Mouse (Mus musculus) heart, adult 10 weeks (tissue): ENCODE results near the gene Mapkapk3. TPM values are rescaled to one million over a fixed set of nuclear protein-coding genes. Genes with fewer than 3 reads are reported as not detected.

Experiments used
- polyA plus RNA-seq: library from polyadenylated mRNA; stranded (reverse); fragments of 350-450 nt; fragmentation: Illumina TruSeq; extraction: RNeasy Lipid Tissue Mini Kit (QIAGEN cat#74804); gene quantifications from one replicate; pipeline ENCODE4 v1.2.3, GENCODE M21; 2014; ENCODE audit warnings: low read depth, low replicate concordance

Mapkapk3 gene
- 30.9 TPM for polyA plus RNA-seq

GRCm38 (mm10) chr9:107289211-107290076 lies at the start of gene Mapkapk3:
TSS of gene Mapkapk3 (minus strand) at chr9:107289877.

GRCm38 (mm10) chr9:107338172-107338883 lies 48.7 kb upstream of the Mapkapk3 start, which contains the start of gene Hemk1:
TSS of gene Hemk1 (minus strand) at chr9:107338350.

GRCm38 (mm10) chr9:107296016-107296040 lies 6.2 kb upstream of the Mapkapk3 start, which contains the start of gene Cish:
TSS of gene Cish (plus strand) at chr9:107296026.

GRCm38 (mm10) chr9:107231539-107232139 lies 58.0 kb downstream of the Mapkapk3 start, which contains the start of gene Dock3:
TSS of gene Dock3 (minus strand) at chr9:107231909.

Other genes starting within 250 kb of the Mapkapk3 start
- 1.0 TPM for gene Dock3, start 58.0 kb downstream of the Mapkapk3 start, polyA plus RNA-seq
- 73.9 TPM for gene Cish, start 6.1 kb upstream of the Mapkapk3 start, polyA plus RNA-seq
- 23.0 TPM for gene Hemk1, start 48.5 kb upstream of the Mapkapk3 start, polyA plus RNA-seq
- 3.7 TPM for gene 6430571L13Rik, start 50.7 kb upstream of the Mapkapk3 start, polyA plus RNA-seq
- 6.0 TPM for gene Cacna2d2, start 109.7 kb upstream of the Mapkapk3 start, polyA plus RNA-seq
- gene Tmem115, start 244.1 kb upstream of the Mapkapk3 start, polyA plus RNA-seq, result 20.9 TPM